Mouse (Mus musculus) fat pad, adult 2 months (tissue): ENCODE results near the gene Cldn7.

Experiments used
- DNase-seq: peaks from one replicate; pipeline ENCODE4 v3.0.0-alpha.2; 2011; ENCODE audit warnings: low read depth, low spot score; ENCODE audit errors: extremely low read depth

Gene Cldn7

DNA sequence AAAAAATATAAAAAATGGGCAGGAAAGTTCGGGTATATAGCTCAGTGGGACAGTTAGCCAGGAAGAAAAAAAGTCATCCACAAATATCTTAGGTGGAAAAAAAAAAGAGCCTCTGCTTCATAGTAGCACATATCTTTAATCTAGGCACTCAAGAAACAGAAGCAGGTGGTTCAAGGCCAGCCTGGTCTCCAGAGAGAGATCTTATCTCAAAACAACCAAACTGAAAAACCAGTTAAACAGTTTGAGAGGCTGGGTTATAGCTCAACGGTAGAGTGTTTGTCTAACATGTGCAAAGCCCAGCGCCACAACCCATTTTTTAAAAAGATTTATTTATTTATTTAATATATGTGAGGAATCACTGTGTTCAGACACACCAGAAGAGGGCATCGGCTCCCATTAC lies 31.5 kb upstream of the Cldn7 start:
- no peak for DNase-seq

DNA sequence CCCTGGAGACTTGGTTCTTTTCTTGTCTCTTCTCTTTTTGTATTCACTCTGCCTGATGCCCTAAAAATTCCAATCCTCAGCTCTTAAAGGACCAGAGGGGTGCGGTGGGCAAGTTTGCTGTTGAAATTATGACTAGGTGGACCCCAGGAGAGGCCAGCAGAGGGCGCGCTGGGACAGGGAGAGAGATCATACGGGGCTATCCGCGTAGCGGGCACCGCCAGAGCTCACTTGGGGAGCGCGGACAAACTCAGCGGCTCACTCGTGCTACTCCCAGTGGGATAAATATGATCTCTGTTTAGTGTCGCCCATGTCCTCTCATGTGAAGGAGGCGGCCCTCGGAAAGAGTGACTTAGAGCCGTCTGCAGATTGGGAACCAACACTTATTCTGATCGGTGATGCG lies 30.4 kb upstream of the Cldn7 start:
- no peak for DNase-seq

DNA sequence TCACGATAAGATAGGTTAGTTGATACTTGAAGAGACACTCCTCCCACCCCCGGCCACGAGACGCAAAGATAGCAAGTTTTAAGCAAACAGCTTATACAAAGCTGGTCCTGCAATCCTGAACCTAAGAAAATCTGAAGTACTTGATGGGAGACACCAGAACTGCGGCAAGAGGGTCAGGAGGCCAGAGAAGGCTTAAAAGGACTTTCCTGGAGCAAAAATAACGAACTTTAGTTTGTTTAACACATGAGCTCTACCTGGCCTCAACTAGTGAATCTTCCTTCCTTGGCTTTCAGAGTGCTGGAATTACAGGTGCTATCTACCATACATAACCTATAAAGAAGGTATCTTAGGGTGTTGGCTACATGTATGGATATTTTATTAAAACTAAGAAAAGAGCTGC lies 29.9 kb upstream of the Cldn7 start:
- no peak for DNase-seq

DNA sequence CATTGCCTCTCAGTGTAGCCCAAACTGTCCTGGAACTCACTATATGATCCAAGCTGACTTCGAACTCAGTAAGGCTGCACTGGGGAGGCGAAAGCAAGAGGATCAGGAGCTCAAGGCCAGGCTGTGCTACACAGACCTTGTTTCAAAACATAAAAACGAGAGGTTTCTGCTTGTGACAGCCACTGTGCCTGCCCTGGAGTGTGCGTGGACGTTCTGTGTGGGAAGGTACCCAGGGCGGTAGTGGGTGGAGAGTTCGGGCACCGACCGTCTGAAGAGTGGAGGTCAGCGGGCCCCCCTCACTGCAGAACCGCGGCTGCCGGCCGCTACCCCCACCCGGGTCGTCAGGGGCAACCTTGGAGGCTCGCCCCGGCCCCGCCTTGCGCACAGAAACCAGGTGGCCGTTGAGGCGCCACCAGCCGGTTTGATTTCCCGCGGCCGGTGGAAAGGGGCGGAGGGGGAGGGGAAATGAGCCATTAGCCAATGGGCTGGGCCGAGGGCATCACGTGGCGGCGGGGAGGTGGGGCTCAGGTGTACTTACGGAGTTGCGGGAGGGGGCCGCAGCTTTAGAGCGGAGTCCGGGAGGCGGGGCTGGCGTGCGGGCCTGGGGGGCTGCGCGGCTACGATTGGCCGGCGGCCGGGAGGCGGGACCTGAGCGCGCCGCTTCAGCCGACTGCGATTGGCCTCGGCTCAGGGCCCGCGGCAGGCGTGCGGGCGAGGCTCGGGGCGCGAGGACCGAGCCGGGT lies 29.3 kb upstream of the Cldn7 start, which contains the start of gene Ybx2:
Gene Ybx2 (plus strand): TSS at position 660 of the 743 bp plus-strand sequence.
- DNase-seq, result no peak

DNA sequence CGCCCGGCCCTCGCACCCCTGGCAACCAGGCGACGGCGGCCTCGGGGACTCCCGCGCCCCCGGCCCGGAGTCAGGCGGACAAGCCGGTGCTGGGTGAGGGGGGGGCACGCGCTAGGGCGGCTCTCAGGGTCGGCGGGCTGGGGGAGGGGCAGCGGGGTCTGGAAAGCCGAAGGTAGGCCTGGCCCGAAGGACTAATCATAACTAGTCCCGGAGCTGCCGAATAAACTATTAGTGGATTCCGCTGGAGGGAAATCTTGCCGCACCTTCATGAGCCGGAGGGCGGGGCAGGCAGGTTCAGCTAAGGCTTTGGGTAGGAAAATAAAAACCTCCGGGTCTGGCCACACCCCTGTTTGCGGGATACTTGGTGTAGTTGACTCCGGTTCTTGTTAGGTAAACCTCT lies 28.4 kb upstream of the Cldn7 start:
- no peak for DNase-seq

DNA sequence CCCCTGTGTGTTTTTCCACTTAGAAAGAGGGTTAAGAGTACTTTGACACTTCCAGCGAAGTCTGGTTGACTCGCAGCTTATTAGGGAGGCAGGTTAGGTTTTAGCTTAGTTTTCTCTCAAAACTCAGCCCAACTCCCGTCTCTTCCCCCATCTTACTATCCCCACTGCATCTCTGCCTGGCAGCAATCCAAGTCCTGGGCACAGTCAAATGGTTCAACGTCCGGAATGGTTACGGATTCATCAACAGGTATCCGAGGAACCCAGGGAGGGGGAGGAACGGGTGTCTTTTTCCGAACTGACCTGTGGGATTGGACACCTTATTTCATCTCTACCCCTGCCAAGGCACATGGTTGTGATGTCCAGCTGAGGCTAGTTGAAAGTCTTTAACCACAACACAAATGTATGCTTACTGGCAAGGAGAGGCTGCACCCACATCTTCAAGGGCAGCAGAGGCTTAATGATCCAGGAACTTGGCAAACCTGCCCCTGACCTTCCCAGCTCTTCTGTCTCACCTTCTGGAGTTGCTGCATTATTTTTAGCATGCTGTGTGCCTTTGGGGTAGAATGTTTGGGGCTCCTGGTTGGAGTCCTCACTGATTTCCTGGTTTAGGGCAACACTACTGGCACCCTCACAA lies 27.7 kb upstream of the Cldn7 start:
- no peak for DNase-seq

DNA sequence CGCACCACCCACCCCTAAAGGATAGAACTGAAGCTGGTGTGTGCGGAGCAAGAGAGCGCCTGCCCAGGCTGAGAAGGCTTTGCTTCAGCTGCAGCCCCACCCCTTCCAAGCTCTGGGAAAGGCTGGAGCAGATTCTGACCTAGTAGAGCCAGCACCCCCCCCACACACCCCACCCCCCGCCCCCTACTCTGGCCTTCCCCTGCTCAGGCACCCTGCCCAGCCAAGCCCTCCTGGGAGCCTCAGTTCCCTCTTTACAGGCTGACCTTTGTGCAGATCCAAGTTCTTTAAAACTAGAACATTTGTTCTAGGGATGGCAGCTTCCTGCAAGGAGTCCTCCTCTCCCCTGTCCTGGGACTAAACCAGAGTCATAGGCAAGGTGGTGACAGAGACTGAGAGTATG lies 27.2 kb upstream of the Cldn7 start:
- no peak for DNase-seq

DNA sequence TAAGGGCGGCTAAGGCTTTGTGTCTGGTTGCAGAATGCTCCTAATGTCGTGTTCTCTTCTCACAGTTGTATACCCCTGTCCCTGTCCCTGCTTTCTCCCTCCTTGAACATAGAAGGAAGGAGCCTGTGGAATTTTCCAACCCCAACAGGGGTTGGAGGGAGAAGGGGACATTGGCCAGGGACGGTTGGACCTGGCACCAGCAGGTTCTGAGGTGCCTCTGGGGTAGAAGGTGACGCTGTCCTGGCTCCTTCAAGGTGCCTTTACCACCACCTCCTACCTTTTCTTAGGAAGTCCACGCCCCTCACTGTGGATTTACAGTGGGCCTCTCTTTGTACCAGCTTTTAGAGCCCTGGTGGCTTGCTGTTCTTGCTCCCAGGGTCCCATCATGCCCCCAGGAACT lies 26.7 kb upstream of the Cldn7 start:
- DNase-seq, result no peak

DNA sequence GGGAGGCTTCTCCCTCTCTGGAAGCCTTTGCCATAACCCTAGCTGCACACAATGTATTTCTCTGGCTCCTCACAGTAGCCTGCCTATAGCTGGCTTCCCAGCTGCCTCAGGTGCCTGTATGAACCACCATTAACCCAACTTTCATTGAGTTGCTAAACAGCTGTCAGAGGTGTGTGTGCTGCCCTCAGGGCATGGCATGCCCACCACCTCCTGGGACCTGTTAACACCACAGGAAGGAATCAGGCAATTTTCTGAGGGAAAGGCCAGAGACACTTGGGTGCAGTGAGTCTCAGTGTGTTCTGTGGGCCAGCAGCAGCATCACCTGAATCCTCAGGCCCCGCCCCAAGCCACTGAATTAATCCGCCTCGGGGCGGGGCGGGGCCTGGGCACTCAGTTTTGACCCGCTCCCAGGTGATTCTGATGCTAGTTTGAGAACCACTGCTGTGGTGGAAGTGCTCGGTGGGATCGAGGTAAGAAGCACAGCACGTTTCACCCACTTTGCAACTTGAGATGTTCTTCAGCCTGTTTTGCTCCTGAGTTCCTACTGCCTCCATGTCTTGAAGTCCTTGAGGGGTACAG lies 26.1 kb upstream of the Cldn7 start:
- DNase-seq, result no peak

DNA sequence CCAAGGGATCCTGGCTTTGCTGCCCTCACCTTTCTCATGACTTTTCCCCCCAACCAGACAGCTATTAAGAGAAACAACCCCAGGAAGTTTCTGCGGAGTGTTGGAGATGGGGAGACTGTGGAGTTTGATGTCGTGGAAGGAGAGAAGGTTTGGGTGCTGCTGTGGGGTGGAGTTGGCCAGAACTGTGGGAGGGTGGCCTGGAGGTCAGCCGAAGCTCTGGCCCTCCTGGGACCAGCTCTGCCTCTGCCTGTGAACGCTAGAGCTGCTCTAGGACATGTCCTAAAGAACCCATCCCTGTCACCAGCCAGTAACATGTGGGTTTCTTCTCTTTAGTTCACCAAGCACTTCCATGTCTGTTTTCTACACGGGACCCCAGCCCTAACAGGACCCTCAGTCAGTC lies 25.4 kb upstream of the Cldn7 start:
- no peak for DNase-seq

DNA sequence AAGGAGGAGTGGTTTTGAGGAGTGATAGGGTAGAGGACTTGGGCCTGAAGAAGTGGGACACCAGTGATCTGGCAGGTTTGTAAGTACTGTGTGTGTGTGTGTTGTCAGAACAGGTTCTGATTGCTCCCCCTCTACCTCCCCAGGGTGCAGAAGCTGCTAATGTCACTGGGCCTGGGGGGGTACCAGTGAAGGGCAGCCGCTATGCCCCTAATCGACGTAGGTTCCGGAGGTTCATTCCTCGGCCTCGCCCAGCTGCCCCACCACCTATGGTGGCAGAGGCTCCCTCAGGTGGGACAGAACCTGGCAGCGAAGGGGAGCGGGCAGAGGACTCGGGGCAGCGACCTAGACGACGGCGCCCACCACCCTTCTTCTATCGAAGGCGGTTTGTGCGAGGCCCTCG lies 24.8 kb upstream of the Cldn7 start:
- DNase-seq, result no peak

DNA sequence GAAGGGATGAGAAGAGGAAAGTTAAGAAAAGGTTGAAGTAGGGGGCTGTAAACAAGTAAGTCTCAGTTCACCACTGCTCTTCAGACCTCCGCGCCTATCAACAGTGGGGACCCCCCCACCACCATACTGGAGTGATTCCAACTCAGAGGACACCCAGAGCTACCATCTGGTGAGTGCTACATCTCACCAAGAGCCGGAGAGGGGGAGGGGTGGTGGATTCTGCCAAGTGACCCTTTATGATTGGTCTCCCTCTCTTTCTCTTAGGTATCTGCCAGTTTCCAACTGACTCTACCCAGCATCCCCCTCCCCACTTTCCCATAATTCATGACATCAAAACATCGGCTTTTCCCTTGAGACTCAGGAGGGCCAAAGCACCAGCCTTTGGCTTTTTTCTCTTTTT lies 23.6 kb upstream of the Cldn7 start:
- no peak for DNase-seq

DNA sequence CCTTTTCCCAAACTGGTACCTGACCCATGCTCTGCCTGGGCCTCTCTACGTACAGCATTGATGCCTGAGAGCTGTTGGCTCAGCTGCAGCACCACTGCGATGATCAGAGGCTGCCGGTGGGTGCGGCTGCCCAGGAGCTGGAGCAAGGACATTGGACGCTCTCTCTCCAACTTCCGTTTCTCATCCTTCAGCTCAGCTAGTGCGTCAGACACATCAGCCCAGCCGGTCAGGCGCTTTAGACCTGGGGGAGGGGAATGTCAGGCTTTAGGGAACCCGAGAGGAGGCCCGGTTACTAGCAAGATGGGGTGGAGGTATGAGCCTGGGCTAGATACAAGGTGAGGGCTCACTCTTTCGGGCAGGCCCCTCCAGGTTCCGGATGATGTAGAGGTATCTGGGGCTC lies 19.4 kb upstream of the Cldn7 start:
- DNase-seq, result no peak

DNA sequence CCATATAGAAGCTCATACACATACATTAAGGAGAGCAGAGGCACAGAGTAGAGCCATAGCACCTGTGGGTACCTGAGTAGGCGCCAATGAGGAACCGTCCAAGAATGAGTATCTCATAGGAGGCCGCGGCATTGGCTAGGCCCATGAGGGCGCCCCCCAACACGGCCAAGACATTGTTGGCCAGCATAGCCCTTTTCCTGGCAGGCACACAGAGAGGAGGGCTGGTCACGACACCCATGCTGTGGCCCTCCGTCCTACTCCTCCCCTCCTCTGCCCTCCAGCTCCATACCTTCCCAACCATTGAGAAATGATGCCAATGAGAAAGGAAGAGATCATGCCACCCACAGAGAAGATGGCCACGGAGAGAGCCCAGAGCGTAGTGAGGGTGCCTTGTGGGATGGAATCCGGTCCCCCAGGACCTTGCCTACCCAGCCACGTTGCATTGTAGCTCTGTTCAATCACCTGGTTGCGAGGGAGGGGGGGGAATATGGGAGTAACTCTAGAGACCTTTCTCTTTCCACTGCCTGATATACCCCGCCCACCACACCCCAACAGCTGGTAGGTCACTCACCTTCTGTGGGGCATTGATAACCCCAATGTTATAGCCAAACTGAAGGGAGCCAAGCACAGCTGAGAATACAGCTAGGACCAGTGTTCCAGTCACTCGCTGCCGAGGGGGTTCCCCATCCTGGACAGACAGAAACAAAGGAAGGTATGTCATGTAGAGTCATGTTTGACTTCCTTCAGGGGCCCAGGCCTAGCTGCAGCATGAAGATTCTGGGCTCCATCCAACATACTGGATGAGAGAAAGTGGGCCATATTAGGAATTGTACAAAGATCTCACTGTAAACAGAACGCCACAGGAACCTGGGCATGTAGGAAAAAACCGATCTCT lies 18.3 kb upstream of the Cldn7 start:
- no peak for DNase-seq

DNA sequence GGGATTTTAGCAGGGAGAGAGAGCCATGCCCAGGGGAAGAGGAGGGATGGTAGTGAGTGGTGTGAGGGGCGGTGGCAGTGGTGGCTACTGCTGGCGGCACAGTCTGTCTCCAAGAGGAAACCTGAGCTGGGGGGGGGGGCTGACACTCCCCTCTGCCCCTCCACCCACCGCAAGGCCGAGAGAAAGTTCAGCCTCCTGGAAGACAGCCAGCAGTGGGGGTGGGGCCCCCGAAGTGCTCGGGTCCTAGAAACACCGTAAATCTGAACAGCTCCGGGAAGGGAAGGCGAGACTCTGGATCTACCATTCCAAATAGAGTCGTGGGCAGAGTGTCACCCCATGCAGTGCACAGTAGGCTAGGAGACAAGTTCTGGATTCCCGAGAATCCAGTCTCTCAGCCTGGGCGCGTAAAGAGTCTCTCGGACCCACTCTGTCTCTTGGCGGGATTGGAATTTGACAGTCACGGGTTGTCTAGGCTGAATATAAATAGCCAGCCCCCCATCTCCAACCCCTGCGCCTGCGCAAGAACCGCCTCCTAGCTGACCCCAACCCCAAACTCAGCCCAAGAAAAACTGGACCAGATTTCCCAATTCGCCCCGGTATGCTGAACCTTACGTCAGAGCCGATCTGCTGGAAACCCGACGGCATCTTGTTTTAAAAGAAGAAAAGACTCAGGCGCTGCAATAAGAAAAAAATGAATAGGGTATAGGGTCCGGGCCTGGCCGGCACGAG lies 17.1 kb upstream of the Cldn7 start:
- DNase-seq, result no peak

DNA sequence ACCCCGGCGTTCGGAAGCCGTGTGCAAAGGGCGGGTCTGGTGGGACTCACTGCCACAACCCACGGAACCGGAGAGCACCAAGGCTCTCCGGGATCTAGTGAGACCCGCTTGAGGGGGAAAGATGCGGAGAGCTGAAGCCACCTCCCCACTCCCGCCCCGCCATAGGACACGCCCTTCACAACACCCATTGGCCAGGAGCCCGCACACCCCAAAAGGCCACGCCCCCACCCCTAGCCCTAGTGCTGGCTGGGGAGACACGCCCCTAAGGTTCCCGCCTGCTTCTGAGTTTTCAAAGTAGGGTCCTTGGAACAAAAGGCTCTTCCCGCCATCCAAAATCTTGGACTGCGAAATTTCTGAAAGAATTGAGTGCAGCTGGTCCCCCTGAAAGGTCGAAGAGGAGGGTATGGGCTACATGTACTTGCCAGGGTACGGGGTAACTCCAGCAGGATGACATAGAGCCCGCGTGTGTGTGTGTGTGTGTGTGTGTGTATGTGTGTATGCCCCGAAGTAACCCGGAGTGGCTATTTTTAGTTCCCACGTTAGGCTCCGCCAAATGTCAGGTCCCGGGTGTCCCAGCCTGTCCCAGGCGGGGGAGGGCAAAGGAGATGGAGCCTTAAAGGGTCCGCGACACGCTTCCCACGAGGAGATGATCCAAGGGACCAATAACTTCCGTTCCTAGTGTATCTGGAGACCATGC lies 16.4 kb upstream of the Cldn7 start, which contains the start of gene Slc2a4:
Gene Slc2a4 (minus strand): TSS at position 123 of the 697 bp plus-strand sequence.
- no peak for DNase-seq

DNA sequence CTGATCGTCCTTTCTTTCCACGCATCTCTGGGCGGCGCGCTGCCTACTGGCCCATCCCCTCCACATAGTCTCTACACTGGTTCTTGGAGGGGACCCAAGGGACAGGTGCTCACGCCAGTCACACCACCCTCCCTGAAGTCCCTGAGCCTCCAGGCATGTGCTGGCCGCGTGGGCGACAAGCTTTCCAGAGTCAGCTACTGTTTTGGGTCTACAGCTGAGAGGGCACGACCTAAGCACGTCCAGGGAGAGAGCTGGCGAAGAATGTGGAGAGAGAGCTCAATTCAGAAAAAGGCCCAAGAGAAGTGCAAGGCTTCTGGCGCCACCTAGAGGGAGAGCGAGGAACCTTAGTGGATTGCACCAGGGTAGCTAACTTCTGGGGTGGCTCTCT lies 15.8 kb upstream of the Cldn7 start:
- no peak for DNase-seq

DNA sequence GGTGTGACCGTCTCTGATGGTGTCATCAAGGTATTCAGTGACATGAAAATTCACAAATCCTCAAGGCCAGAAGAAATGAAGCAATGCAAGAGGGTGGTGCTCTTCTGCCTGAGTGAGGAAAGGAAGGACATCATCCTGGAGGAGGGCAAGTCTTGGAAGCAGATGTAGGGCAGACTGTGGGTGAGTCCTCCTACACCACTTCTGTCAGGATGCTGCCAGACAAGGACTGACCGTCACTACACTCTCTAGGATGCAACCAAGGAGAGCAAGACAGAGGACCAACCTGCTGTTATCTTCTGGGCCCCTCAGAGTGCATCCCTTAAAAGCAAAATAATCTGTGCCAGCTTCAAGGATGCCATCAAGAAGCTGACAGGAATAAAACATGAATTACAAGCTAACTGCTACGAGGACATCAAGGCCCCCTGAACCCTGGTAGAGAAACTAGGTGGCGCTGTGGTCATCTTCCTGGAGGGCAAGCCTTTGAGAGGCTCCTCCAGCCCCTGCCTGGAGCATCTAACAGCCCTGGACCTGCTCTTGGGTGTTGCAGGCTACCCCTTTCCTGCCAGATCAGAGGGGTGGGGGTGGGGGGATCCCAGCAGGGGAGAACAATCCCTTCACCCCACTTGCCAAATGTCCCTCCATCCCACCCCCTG lies 13.6 kb upstream of the Cldn7 start:
- DNase-seq, result no peak

DNA sequence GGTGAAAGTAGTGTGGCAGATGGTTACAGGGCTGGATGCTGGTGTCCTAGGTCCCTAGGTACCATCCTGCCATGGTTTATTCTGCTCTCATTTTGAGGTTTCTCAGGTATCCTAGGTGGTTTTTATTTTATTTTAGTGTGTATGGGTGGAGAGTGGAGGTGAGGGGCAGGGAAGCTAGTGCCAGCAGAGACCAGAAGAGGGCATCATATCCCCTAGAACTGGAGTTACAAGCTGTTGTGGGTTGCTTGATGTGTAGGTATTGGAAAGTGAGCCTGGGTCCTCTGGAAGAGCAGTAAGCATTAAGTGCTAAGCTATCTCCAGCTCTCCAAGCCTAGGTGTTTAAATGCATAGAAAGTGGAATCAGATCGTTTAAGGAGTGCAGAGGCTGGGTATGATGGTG lies 12.3 kb upstream of the Cldn7 start:
- DNase-seq, result no peak
